Comparison of ENCODE assay signal across 17 mouse cellular contexts in the genomic region with DNA sequence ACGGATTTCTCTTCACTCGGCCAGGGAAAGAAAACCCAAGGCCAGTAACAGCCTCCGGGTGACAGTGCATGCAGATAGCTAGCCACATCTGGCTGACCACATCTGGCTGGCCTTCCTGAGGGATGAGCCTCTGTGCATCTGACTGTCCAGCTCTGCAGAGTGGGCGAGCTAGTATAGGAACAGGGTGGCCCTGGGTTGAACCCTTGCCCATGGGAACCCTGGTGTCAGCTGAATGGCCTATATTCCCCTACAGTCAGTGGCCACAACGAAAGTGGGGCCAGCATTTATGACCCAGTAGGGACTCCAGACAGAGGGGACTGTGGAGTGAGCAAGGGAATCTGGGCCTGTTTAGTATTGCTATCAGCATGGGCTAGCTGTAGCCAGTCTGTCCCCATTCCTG. TPM values are rescaled to one million over a fixed set of nuclear protein-coding genes. Genes with fewer than 3 reads are reported as not detected.
"Had no signal": no experiment of that assay in that cellular context is flagged by ENCODE, and none has a peak within 500 bp of the region (broad histone marks: within the 10 kb centered on the region; RNA-seq: fewer than 3 reads in every experiment).

No protein-coding gene starts in this region.

- H3K27ac ChIP-seq: neural tube, embryonic 13.5 days; neural tube, embryonic 15.5 days; stomach, embryonic 15.5 days; stomach, postnatal 0 days had no signal

- H3K4me3 ChIP-seq: neural tube, embryonic 13.5 days; neural tube, embryonic 15.5 days; stomach, embryonic 15.5 days had no signal

- H3K36me3 ChIP-seq: stomach, embryonic 15.5 days had no signal

- DNase-seq: retina, postnatal 1 day; right cerebral cortex, adult 18-20 months; right cerebral cortex, postnatal 14 days; right cerebral cortex, postnatal 25 days; right cerebral cortex, postnatal 4 days; spleen, adult 18-20 months; thymus, adult 18-20 months; thymus, adult 2 months; thymus, postnatal 14 days; thymus, postnatal 25 days; thymus, postnatal 36 days; thymus, postnatal 4 days had no signal

- H3K4me1 ChIP-seq: stomach, embryonic 15.5 days had no signal

- H3K9me3 ChIP-seq: neural tube, embryonic 13.5 days; neural tube, embryonic 15.5 days; stomach, embryonic 15.5 days had no signal

- H3K27me3 ChIP-seq: neural tube, embryonic 13.5 days; neural tube, embryonic 15.5 days; stomach, embryonic 15.5 days had no signal

RNA-seq across cellular contexts. Expression of a gene that starts 37.0 kb away (rescaled TPM):
- polyA plus RNA-seq: neural tube, embryonic 13.5 days; neural tube, embryonic 14.5 days had no signal
